Mouse (Mus musculus) liver, embryonic 14.5 days (tissue): Measurements from ENCODE around the gene Atcay.

Experiments used
- CTCF ChIP-seq: IDR thresholded peaks from 2 replicates; pipeline ENCODE4 v1.5.1; 2016; ENCODE audit warnings: antibody characterized with exemption, low read depth, control low read depth
- EP300 ChIP-seq: IDR thresholded peaks from 2 replicates; pipeline ENCODE4 v1.6.1; 2016; ENCODE audit warnings: antibody characterized with exemption, low read depth

GRCm38 (mm10) chr10:81245166-81245565 lies 14.5 kb upstream of the Atcay start:
- TF ChIP-seq CTCF (no peak), EP300 (no peak)
